Mouse (Mus musculus): ENCODE results near the gene Rnf220. TPM values are rescaled to one million over a fixed set of nuclear protein-coding genes. Genes with fewer than 3 reads are reported as not detected.
"Not testable (repeated sequence)": the region's sequence is repeated elsewhere in the genome, so short reads cannot be mapped to it uniquely, and the experiment has no call there.

The Rnf220 gene
- polyA plus RNA-seq, 1 experiment from 2014 or later, result 140 TPM

- no peak overlapping the region for H3K4me3 ChIP-seq
- H3K9ac ChIP-seq, result no peak overlapping the region
- peaks cover 8% of the 10 kb centered on the region; the same call in 1 of the 2 replicates for H3K4me1 ChIP-seq
- no peak for ATAC-seq (replicated peaks)
- H3K27me3 ChIP-seq (replicated peaks), result peaks cover 26% of the 10 kb centered on the region
- no peak overlapping the region for H3K4me2 ChIP-seq
- 0% methylated on average over 2 of the region's 2 CpGs for WGBS
- no peak overlapping the region for H3K27ac ChIP-seq
- H3K9me3 ChIP-seq, result no peaks in the 10 kb centered on the region
- H3K36me3 ChIP-seq (replicated peaks), result 0 out of 2 replicates have a peak, but pooled peaks cover 1% of the 10 kb centered on the region
Observed at GRCm38 (mm10) chr4:117267284-117267683, 229.6 kb downstream of the Rnf220 start.

GRCm38 (mm10) chr4:117262987-117263386 lies 233.9 kb downstream of the Rnf220 start:
- no peak for ATAC-seq (replicated peaks)
- H3K4me1 ChIP-seq, result no peaks in the 10 kb centered on the region
- H3K9ac ChIP-seq, result no peak overlapping the region
- H3K27ac ChIP-seq, result no peak overlapping the region
- no peak overlapping the region for H3K4me3 ChIP-seq
- no peaks in the 10 kb centered on the region for H3K36me3 ChIP-seq (replicated peaks)
- WGBS, result 44% methylated on average over 8 of the region's 8 CpGs
- H3K4me2 ChIP-seq, result no peak overlapping the region
- peaks cover 4% of the 10 kb centered on the region; the same call in 1 of the 2 replicates for H3K27me3 ChIP-seq (replicated peaks)
- no peaks in the 10 kb centered on the region for H3K9me3 ChIP-seq

- Histone ChIP-seq H3K4me3 (no peak overlapping the region), H3K36me3 (replicated peaks) (no peaks in the 10 kb centered on the region), H3K9ac (no peak overlapping the region), H3K27me3 (replicated peaks) (no peaks in the 10 kb centered on the region; the same call in 1 of the 2 replicates), H3K4me1 (no peaks in the 10 kb centered on the region), H3K27ac (no peak overlapping the region), H3K9me3 (no peaks in the 10 kb centered on the region), H3K4me2 (no peak overlapping the region)
- ATAC-seq (replicated peaks), result no peak
- 77% methylated on average over 13 of the region's 13 CpGs for WGBS
Observed at GRCm38 (mm10) chr4:117262101-117262913, 234.5 kb downstream of the Rnf220 start.

GRCm38 (mm10) chr4:117261222-117261621 lies 235.6 kb downstream of the Rnf220 start:
- ATAC-seq (replicated peaks), result no peak
- H3K27ac ChIP-seq, result no peak overlapping the region

GRCm38 (mm10) chr4:117259909-117260308 lies 236.9 kb downstream of the Rnf220 start:
- H3K9ac ChIP-seq; H3K27me3 ChIP-seq (replicated peaks); ATAC-seq (replicated peaks); H3K36me3 ChIP-seq (replicated peaks); H3K9me3 ChIP-seq; H3K4me2 ChIP-seq; H3K4me3 ChIP-seq; H3K27ac ChIP-seq; H3K4me1 ChIP-seq: not testable (repeated sequence)
- WGBS, result 76% methylated on average over 6 of the region's 6 CpGs

More at GRCm38 (mm10) chr4:117261222-117261621, 235.6 kb downstream of the Rnf220 start:
- no peak overlapping the region for H3K4me3 ChIP-seq
- no peak overlapping the region for H3K9ac ChIP-seq
- 90% methylated on average over 2 of the region's 2 CpGs for whole genome bisulfite sequencing
- H3K9me3 ChIP-seq, result no peaks in the 10 kb centered on the region
- no peak overlapping the region for H3K4me2 ChIP-seq
- H3K36me3 ChIP-seq (replicated peaks), result no peaks in the 10 kb centered on the region
- H3K4me1 ChIP-seq, result no peaks in the 10 kb centered on the region
- no peaks in the 10 kb centered on the region for H3K27me3 ChIP-seq (replicated peaks)

- Histone ChIP-seq H3K4me1 (peaks cover 12% of the 10 kb centered on the region), H3K9ac (no peak overlapping the region), H3K4me3 (no peak overlapping the region), H3K4me2 (no peak overlapping the region), H3K27ac (no peak overlapping the region), H3K27me3 (replicated peaks) (no peaks in the 10 kb centered on the region), H3K36me3 (replicated peaks) (no peaks in the 10 kb centered on the region), H3K9me3 (no peaks in the 10 kb centered on the region)
- ATAC-seq (replicated peaks), result no peak
- 50% methylated on average over 6 of the region's 6 CpGs for WGBS
Observed at GRCm38 (mm10) chr4:117254672-117255071, 242.2 kb downstream of the Rnf220 start.

GRCm38 (mm10) chr4:117254017-117254627 lies 242.7 kb downstream of the Rnf220 start:
- Histone ChIP-seq H3K4me1 (peaks cover 12% of the 10 kb centered on the region), H3K27me3 (replicated peaks) (no peaks in the 10 kb centered on the region), H3K9ac (no peak overlapping the region), H3K4me3 (no peak overlapping the region), H3K36me3 (replicated peaks) (no peaks in the 10 kb centered on the region), H3K4me2 (no peak overlapping the region), H3K9me3 (no peaks in the 10 kb centered on the region), H3K27ac (no peak overlapping the region)
- no peak for ATAC-seq (replicated peaks)
- WGBS, result 63% methylated on average over 5 of the region's 5 CpGs

- Histone ChIP-seq H3K4me1 (peaks cover 12% of the 10 kb centered on the region), H3K4me2 (no peak overlapping the region), H3K4me3 (no peak overlapping the region), H3K9ac (no peak overlapping the region), H3K9me3 (no peaks in the 10 kb centered on the region), H3K36me3 (replicated peaks) (no peaks in the 10 kb centered on the region), H3K27ac (no peak overlapping the region), H3K27me3 (replicated peaks) (no peaks in the 10 kb centered on the region)
- ATAC-seq (replicated peaks), result no peak
- 64% methylated on average over 12 of the region's 12 CpGs for WGBS
Observed at GRCm38 (mm10) chr4:117253218-117254016, 243.4 kb downstream of the Rnf220 start.

GRCm38 (mm10) chr4:117252755-117253154 lies 244.1 kb downstream of the Rnf220 start:
- WGBS, result 93% methylated on average over 5 of the region's 5 CpGs
- peaks cover 12% of the 10 kb centered on the region for H3K4me1 ChIP-seq
- H3K9me3 ChIP-seq, result no peaks in the 10 kb centered on the region
- H3K27ac ChIP-seq, result no peak overlapping the region
- H3K27me3 ChIP-seq (replicated peaks), result no peaks in the 10 kb centered on the region
- H3K4me2 ChIP-seq, result peak overlapping the region; percentile 63
- peak overlapping the region; percentile 53; the same call in 1 of the 2 replicates for H3K4me3 ChIP-seq
- no peak overlapping the region for H3K9ac ChIP-seq
- H3K36me3 ChIP-seq (replicated peaks), result no peaks in the 10 kb centered on the region
- ATAC-seq (replicated peaks), result no peak

- H3K9ac ChIP-seq, result peak overlapping the region; percentile 47
- peak overlapping the region; percentile 53 for H3K4me3 ChIP-seq
- H3K36me3 ChIP-seq (replicated peaks), result no peaks in the 10 kb centered on the region
- WGBS, result 23% methylated on average over 5 of the region's 5 CpGs
- peak overlapping the region; percentile 67 for H3K27ac ChIP-seq
- ATAC-seq (replicated peaks), result peak; percentile 51
- peak overlapping the region; percentile 63 for H3K4me2 ChIP-seq
- peaks cover 12% of the 10 kb centered on the region for H3K4me1 ChIP-seq
- H3K9me3 ChIP-seq, result no peaks in the 10 kb centered on the region
- no peaks in the 10 kb centered on the region for H3K27me3 ChIP-seq (replicated peaks)
Observed at GRCm38 (mm10) chr4:117252351-117252750, 244.5 kb downstream of the Rnf220 start.

GRCm38 (mm10) chr4:117251801-117252316 lies 245.0 kb downstream of the Rnf220 start, which contains the start of the genes Tmem53 and Armh1:
TSS of gene Tmem53 (plus strand) at chr4:117251951.
TSS of gene Armh1 (minus strand) at chr4:117252125.
- peak within 1 kb of the TSS; percentile 67 for H3K27ac ChIP-seq
- peaks cover 12% of the 10 kb centered on the region for H3K4me1 ChIP-seq
- no peaks in the 10 kb centered on the region for H3K27me3 ChIP-seq (replicated peaks)
- H3K4me3 ChIP-seq, result peak within 1 kb of the TSS; percentile 53
- peak within 1 kb of the TSS; percentile 47 for H3K9ac ChIP-seq
- peak; percentile 95 for ATAC-seq (replicated peaks)
- H3K36me3 ChIP-seq (replicated peaks), result no peaks in the 10 kb centered on the region
- no peaks in the 10 kb centered on the region for H3K9me3 ChIP-seq
- 0% methylated on average over 39 of the region's 43 CpGs for WGBS
- H3K4me2 ChIP-seq, result peak within 1 kb of the TSS; percentile 63

GRCm38 (mm10) chr4:117250982-117251381 lies 245.9 kb downstream of the Rnf220 start:
- H3K4me3 ChIP-seq, result no peak overlapping the region
- H3K4me1 ChIP-seq, result peaks cover 12% of the 10 kb centered on the region
- peak overlapping the region; percentile 63 for H3K4me2 ChIP-seq
- H3K9me3 ChIP-seq, result no peaks in the 10 kb centered on the region
- no peak overlapping the region for H3K9ac ChIP-seq
- no peak overlapping the region for H3K27ac ChIP-seq
- H3K36me3 ChIP-seq (replicated peaks), result no peaks in the 10 kb centered on the region
- no peak for ATAC-seq (replicated peaks)
- no peaks in the 10 kb centered on the region for H3K27me3 ChIP-seq (replicated peaks)
- 81% methylated on average over 1 of the region's 1 CpGs for WGBS
